Mouse (Mus musculus): ENCODE data around the gene A730049H05Rik.

Gene A730049H05Rik

DNA sequence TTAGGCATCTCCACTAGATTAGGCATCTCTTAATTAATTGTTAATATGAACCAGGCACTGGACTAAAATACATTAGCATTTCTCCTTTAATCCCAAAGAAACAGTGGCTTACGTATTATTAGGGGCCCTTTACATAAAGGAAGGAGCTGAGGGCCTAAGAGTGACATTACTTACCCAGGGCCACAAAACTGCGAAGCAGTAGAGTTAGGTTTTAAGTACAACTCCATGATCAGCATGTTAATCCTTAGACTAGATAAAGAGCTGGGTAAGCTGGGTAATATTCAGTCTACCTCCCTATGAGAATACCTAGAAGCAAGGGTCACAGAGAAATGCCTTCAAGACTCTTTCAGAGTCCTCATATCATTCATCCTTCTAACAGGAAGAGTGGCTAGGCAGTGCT is 12.9 kb downstream of the A730049H05Rik start:
- DNase-seq (ENCODE audit: low spot score in 2 of 2): no peak

DNA sequence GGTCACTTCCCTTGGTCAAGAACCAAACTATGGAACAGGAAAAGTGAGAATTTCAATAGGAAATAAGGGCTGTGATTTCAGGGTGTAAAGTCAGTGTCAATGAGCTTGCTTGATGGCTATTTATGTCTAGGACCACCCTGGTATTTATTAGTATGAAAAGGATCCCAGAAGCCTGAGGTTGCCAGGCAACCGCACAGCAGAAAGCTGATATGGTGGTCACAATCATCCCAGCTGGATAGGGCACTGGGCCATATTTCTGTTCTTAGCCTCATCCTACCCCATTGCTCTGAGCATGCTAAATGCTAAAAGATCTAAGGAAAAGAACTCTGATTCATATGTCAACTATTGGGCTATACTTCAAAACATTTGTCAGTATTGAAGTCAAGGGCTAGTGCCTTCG is 14.8 kb downstream of the A730049H05Rik start:
- no peak for DNase-seq (ENCODE audit: low spot score in 2 of 2)

DNA sequence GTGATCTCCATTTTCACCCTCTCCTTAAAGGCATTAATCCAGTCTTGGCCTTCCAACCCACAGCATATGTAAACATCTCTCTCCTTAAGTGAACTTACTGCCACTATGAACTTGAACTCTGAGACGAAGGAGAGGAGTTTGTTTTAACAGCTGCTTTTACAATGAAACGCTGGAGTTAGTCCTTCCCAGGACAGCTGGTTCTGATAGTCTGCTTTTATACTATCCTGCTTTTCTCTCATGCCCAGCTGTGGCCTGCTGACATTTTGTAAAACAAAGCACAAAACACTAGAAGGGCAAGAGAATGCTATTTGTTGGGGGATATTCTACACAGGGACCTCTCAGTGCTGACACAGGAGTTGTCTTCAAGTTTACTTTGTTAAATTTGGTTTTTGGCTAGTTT is 25.7 kb downstream of the A730049H05Rik start:
- no peak for DNase-seq (ENCODE audit: low spot score in 2 of 2)

DNA sequence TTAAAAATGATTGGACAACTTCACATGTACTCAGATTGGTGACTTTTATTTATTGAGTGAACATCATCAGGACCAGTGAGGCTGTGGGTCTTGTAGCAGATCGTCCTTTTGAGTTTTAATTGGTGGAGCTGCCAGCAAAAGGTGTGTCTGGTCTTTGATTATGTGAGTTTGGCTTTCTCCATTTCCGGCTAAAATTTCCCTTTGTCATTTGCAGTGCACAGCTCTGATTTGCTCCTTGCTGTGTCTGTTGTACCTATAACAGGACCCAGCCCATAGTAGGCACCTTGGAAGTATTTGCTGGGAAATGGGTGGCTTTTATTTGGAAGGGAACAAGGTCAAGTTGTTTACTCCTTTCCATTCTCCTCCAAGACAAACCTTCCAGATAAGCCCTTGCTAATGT is 27.2 kb downstream of the A730049H05Rik start:
- no peak for DNase-seq (ENCODE audit: low spot score in 2 of 2)

DNA sequence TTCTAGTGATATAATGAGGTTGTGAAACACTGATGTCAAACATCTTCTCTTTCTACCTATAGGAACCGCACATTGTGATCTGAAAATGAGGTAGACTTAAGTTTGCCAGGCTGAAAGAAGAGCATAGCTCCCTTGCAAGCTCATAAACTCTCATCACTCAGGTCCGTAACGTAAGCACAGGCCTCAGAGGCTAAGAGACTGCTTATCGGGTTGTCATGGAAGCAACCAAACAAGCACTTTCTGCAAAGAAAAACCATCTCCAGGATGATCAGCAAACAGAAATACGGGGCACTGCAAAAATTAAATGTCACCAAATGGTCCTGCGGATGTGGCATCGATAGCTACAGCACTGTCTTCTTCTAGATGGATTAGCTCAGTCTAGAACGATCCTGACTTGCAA is 29.6 kb downstream of the A730049H05Rik start:
- no peak for DNase-seq (ENCODE audit: low spot score in 2 of 2)

DNA sequence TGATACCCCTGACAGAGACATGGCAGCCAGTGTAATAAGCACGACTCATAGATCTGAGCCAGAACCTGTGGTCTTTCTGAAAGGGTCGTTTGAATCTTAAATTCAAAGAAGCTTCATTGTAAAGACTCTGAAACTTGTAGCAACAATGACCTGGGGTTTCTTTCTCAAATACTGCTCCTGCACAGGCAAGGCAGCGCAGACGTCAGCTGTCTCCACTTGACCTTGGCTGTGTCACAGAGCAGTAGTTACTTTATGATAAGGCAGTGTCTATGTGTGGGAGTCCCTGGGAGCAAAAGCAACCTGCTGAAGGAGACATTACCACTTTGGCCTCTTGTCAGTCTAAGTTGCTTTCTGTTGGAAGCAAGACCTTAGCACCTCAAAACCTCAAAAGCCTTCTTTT is 30.3 kb downstream of the A730049H05Rik start:
- DNase-seq (ENCODE audit: low spot score in 2 of 2): no peak

DNA sequence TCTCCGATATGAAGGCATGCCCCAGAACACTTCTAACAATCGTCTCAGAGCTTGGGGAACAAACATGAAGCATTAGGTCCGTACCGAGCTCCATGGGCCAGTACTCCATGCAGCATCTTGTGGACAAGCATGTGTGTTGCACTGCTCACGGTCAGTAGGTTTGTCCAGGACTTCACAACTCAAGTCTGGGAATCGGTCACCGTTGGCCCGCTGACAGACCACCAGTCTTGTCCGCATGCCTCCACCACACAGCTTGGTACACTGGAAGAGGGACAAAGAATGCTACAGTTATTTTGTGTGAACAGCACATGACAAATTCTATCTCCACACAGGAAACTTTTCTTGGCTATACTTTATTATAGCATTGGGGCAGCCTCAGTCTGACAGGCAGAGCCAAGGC is 32.9 kb downstream of the A730049H05Rik start:
- no peak for DNase-seq (ENCODE audit: low spot score in 2 of 2)

DNA sequence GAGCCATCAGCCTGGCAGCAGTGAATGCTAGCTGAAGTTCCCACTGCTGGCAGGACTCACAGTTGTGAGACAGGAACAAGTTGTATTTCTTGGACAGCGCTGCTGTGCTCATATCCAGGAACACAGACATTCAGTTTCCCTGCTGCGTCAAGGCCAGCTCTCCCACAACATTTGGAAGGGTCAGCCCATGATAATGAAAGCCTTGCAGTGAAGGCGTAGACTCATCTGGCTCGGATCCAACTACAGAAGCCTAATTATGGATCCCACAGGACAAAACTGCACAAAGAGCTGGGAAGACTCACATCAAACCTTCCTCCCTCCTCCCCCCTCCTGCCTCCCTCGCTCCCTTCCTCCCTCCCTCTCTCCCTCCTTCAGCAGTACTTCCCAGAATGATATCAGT is 34.0 kb downstream of the A730049H05Rik start:
- DNase-seq (ENCODE audit: low spot score in 2 of 2): peak; percentile 95

DNA sequence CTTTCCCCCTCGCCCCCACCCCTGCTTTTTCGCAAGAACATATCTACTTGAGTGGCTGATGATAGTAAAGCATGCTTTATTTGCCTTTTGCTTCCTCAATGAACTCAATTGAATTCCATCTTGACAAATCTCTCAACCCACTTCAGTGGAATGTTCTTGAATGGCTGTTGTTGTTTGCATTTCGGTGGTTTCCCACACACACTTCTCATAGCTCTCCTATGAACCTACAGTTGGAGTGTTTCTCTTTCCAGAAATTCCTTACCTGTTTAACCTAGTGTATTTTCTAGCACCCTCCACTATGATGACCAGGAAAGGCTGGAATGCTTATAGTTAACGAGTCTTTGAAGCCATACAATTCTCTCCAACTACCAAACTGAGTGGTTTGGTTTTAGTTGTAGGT is 38.6 kb downstream of the A730049H05Rik start:
- no peak for DNase-seq (ENCODE audit: low spot score in 2 of 2)

DNA sequence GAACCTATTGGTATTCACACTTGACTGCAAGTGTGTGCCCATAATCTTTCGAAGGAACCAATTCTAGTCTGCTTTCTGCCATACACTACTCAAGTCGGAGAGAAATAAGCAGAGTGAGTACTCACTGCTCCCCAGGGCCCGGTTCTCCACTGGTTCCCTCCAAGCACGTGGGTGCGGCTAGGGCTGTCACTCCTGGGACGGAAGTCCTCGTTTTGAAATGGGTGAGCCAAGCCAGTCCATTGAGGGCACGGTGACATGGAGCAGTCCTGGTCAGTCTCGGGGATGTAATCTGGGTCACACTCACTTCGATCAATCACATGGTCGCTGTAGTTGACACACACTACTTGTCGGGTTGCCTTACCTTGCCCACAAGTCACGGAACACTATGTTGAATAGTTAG is 41.5 kb downstream of the A730049H05Rik start:
- DNase-seq (ENCODE audit: low spot score in 2 of 2): no peak

DNA sequence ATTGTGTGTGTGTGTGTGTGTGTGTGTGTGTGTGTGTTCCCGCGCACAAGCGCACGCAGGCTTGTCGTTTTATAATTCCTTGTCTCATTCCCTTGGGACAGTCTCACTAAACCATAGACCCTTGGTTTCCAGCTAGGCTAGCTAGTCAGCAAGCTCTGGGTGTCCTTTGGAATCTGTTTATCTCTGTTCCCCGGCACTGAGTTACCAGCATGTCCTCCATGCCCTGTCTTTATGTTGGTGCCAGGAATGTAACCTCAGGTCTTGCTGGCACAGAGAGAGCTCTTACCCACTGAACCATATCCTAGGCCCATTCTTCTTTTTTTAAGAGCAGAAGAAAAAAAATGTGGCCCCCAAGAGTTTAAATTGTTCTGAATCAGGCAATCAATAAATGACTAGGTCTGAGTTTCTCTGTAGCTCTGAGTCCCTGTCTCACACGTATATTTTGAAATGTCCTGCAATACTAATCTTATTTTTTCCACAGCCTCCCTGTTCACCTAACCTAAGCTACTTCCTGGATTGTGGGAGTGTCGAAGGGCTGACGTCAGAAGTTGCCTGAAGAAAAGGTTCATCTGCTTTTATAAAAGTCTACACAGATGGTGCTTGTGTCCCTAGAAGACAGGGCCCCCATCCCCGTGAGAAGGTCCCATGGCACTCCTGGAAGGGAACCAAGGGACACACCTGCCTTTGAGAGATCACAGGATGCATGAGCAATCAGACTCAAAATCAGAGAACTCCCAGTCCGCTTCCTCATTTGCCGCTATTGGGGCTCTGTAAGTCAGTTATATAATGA is 42.6 kb downstream of the A730049H05Rik start:
- peak in 1 of 2 experiments; percentile 47 for DNase-seq (ENCODE audit: low spot score in 2 of 2)

DNA sequence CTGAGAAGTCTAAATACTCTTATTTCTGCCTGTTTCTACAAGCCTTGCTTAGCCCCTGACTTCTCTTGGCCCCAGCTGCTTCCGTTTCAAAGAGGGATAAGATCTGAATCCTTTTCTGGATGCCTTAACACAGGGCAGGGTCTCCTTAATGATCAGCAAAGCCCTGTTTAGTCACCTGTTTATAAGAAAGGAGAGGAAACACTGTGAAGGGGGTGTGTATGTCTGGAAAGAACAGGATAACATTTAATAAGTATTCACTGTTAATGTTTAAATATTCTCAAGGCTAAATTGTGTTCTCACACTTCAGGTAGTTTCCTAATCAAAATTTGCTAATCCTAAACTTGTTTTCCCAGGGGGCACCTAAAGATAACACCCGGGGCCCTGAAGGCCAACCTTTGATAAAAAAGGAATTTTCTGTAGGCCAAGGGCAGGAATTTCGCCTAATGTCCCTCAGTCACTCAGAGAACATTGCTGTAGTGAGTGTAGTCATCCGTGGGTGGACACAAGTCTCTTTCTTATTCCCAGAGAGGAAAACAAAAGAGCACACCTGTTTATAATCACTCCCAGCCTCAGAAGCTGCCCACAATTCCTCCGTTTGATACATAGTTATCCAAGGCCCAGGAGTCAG is 44.1 kb downstream of the A730049H05Rik start:
- no peak for DNase-seq (ENCODE audit: low spot score in 2 of 2)

DNA sequence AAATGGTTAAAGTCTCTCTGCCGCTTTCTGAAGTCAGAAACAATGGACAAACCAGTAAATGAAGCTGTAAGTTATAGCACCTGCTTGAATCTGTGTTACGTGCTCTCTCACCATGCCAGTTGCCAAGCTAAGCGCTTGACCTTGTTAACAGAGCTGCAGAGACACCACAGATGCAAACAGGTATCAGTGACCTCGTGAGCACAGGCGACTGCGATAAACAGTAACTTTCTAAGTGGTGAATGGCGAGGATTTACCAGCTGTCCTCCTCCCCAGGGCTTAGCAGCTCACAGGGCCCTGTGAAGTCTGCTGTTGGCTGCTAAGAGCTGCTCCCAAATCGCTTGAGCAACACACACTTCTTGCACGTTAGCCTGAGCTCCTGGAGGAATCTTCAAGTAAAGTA is 46.3 kb downstream of the A730049H05Rik start:
- no peak for DNase-seq (ENCODE audit: low spot score in 2 of 2)

DNA sequence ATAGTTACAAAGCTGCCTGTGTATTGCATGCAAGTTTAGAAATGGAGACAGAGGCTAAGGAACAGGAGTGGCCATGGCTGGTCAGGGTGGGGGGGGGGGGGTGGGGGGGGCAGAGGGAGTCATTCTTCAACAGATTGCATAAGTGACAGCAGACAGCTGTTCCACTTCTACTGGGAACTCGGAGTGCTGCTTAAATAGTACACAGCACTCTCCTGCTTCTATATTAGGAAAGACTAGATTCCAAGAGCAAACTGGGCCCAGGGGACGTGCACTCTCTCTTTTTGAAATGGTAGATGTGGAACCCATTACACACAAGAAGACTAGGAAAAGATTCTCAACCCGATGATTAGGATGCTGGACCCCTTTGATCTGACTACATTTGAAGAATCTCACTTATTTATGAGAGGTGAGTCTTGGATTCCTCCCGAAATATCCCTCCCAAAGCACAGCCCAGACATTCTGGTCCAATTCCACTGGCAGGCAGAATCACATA is 52.9 kb downstream of the A730049H05Rik start, which contains the start of gene Gm15737:
Gm15737 (plus strand) TSS at position 269 of the 493 bp plus-strand sequence.
- DNase-seq (ENCODE audit: low spot score in 2 of 2): peak; percentile 86 to 87

DNA sequence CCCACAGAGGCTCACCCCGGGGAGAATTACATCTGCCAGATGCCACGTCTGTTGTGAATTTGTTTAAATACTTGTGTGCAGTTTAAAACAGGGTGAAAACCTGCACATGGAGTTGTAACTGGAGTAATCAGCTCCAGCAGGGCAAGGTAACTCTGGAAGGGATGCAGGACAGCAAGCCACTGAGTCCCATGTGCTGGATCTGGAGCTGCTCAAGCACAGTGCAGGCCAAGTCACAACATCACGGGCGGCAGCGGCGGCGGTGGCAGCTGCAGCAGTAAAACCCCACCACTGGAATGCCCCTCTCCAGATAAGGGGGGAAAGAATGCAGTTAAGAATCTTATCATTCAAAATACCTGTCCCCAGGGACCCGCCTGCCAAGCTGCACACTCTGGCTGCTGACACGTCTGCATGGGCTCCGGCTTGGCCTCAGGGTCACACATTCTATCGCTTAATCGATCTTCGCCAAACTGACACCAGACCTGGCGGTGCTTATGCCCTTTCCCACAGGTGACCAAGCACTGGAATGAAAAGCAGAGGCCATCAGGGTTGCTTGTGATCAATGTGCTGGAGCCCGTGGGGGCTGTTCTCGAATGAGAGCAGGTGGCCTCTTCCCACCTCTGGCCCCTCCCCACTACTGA is 53.4 kb downstream of the A730049H05Rik start:
- peak in 1 of 2 experiments; percentile 43 for DNase-seq (ENCODE audit: low spot score in 2 of 2)

DNA sequence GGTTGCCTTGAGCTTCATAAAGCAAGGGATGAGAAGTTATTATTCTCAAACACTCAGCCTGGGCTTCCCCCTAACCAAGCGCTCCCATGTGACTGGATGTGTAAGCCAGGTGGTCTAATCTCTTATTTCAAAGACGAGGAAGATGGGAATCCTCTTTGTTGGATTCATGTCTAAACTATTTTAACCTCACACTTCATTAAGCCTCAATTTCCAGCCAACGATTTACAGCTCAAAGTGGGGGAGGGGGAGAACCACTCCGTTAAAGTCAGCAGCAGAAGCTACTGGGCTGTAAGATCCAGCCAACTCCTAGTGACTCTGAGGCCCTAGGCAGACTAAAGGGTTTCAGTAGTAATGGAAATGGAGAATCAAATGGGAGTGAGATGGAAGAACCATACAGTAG is 55.5 kb downstream of the A730049H05Rik start:
- DNase-seq (ENCODE audit: low spot score in 2 of 2): no peak

DNA sequence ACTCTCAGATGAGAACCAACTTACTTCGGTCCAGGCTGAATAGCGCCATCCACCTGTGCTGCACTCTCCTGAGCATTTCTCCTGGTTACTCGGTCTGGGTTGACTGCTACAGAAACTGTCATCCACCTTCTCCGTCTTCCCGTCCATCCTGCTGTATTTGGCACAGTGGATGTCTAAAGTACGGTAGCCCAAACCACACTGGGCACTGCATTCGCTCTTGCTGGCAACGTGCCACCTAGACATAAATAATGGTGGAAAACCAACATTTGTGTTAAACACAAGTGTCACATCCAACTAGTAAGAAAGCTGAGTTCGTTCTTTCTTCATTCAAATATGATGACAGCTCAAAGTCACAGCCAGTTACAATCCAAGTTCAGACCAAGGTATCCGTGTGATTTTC is 56.5 kb downstream of the A730049H05Rik start:
- no peak for DNase-seq (ENCODE audit: low spot score in 2 of 2)

DNA sequence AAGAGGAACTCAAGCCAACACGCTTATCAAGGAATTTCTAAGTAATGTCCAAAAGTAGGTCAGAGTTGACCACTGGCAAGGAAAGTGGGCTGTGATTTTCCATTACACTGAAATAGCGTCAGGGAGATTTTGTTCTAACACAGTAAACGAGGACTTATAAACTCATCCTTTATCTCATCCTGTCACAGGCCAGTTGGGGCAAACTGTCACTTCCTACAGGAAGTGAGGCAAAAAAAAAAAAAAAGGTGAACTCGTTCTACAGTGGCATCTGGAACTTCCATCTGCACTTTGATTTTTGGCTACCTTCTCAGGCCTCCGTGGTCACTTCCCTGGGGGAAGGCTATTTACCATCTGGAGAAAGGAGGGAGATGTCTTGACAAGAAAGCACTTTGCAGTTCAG is 58.6 kb downstream of the A730049H05Rik start:
- DNase-seq (ENCODE audit: low spot score in 2 of 2): peak; percentile 76 to 86

DNA sequence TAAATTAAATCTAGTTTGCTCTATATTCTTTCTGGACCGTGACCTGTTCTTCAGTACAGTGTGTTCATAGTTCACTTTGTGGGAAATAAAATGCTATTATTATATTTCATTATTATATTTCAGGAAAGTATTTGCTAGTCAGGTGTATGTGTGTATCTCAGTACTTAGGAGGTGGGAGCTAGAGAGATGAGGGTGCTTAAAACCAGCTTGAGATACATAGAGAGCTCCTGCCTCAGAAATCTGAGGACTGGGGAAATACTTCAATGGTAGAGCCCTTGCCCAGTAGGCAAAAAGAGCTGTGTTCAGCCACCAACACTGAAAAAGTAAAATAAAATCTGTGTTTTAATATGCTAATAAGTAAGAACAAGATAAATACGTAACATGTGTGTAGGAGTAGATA is 59.1 kb downstream of the A730049H05Rik start:
- DNase-seq (ENCODE audit: low spot score in 2 of 2): no peak

DNA sequence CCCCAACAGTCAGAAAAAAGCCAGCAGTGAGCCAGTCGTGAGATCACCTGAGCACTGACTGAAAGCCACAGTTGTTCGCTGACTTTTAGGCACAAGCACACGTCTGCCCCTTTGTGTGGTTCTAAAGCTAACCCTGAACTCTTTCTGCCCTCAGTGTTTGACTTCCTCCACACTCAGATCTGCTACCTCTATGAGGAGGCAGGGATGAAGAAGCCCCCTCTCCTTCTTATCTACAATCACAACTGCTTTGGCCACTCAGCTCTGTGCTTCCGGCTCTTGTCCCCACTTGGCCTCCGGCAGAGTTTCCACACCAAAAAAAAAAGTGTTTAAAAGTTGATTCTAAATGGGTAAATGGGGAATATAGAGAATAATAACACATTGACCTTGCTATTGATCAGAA is 59.8 kb downstream of the A730049H05Rik start:
- no peak for DNase-seq (ENCODE audit: low spot score in 2 of 2)

DNA sequence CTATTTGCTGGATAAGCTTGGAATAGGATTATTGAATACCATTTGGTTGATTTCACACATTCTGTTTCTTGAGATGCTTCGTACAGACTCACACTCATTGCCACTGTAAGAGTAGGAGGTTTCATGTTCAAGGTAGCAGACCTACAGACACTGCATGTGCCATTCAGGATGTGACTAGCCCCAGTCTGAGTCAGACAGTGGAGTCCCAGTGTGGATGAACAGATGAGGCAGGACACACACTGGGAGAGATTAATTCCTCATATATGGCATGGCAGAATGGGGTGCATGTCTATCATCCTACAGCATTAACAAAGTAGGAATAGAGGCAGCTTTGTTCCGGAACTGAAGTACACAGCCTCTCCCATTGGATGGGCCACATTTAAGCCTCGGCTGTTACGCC is 61.0 kb downstream of the A730049H05Rik start:
- no peak for DNase-seq (ENCODE audit: low spot score in 2 of 2)

DNA sequence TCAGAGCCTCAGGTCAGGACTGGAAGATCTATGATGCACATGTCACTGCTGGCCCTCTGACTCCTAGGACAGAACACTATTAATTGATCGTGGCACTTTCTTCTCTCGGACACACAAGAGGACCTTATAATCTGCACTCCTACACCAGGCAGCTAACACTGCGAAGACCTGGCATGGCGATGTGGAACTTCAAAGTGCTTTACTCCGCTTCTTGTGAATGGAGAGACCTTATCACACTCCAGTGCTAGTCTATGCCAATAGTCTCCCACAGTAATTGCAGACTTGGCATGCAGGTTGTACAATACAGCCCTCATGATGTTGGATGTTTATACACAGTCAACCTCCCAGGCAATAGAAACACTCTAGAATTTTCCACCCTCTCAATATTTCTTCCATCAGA is 62.5 kb downstream of the A730049H05Rik start:
- DNase-seq (ENCODE audit: low spot score in 2 of 2): no peak
